Mouse (Mus musculus): ENCODE data around the gene Lrtm1. TPM values are rescaled to one million over a fixed set of nuclear protein-coding genes. Genes with fewer than 3 reads are reported as not detected.

The Lrtm1 gene
- polyA plus RNA-seq, 1 experiment = 0.55 TPM

- Histone ChIP-seq H3K27me3 (replicated peaks; ENCODE audit: control insufficient read depth, insufficient read depth, low read length) (no peaks in the 10 kb centered on the region), H3K27ac (ENCODE audit: insufficient read depth, low read depth, low read length) (no peak overlapping the region), H3K36me3 (ENCODE audit: control insufficient read depth, insufficient read depth, low read length) (no peaks in the 10 kb centered on the region), H3K4me1 (ENCODE audit: control insufficient read depth, insufficient read depth, low read length) (no peaks in the 10 kb centered on the region), H3K4me3 (ENCODE audit: insufficient read depth, low read depth, low read length) (no peak overlapping the region)
- DNase-seq = no peak
- TF ChIP-seq POLR2A (IDR thresholded peaks at IDR 0.05; ENCODE audit: low read depth, low read length) = no peak
- TF ChIP-seq CTCF (conservative IDR thresholded peaks at IDR 0.05; ENCODE audit: insufficient read depth, insufficient read length, low read depth, low read length) = no peak
Measured at GRCm38 (mm10) chr14:29060679-29061078, 42.7 kb downstream of the Lrtm1 start.

- no peak for DNase-seq
- Histone ChIP-seq H3K36me3 (ENCODE audit: control insufficient read depth, insufficient read depth, low read length) (no peaks in the 10 kb centered on the region), H3K27ac (ENCODE audit: insufficient read depth, low read depth, low read length) (no peak overlapping the region), H3K4me1 (ENCODE audit: control insufficient read depth, insufficient read depth, low read length) (no peaks in the 10 kb centered on the region), H3K4me3 (ENCODE audit: insufficient read depth, low read depth, low read length) (no peak overlapping the region), H3K27me3 (replicated peaks; ENCODE audit: control insufficient read depth, insufficient read depth, low read length) (no peaks in the 10 kb centered on the region)
- WGBS = 67% methylated on average over 1 of the region's 1 CpGs
- no peak for TF ChIP-seq POLR2A (IDR thresholded peaks at IDR 0.05; ENCODE audit: low read depth, low read length)
- no peak for TF ChIP-seq CTCF (conservative IDR thresholded peaks at IDR 0.05; ENCODE audit: insufficient read depth, insufficient read length, low read depth, low read length)
Measured at GRCm38 (mm10) chr14:29061491-29061890, 43.5 kb downstream of the Lrtm1 start.

GRCm38 (mm10) chr14:29062676-29063075 is 44.7 kb downstream of the Lrtm1 start:
- H3K27me3 ChIP-seq (replicated peaks; ENCODE audit: control insufficient read depth, insufficient read depth, low read length) = no peaks in the 10 kb centered on the region
- DNase-seq = no peak
- no peak overlapping the region for H3K27ac ChIP-seq (ENCODE audit: insufficient read depth, low read depth, low read length)
- no peaks in the 10 kb centered on the region for H3K4me1 ChIP-seq (ENCODE audit: control insufficient read depth, insufficient read depth, low read length)
- WGBS = 86% methylated on average over 2 of the region's 2 CpGs
- TF ChIP-seq POLR2A (IDR thresholded peaks at IDR 0.05; ENCODE audit: low read depth, low read length) (no peak), CTCF (conservative IDR thresholded peaks at IDR 0.05; ENCODE audit: insufficient read depth, insufficient read length, low read depth, low read length) (no peak)
- no peaks in the 10 kb centered on the region for H3K36me3 ChIP-seq (ENCODE audit: control insufficient read depth, insufficient read depth, low read length)
- H3K4me3 ChIP-seq (ENCODE audit: insufficient read depth, low read depth, low read length) = no peak overlapping the region

- Histone ChIP-seq H3K4me3 (ENCODE audit: insufficient read depth, low read depth, low read length) (no peak overlapping the region), H3K36me3 (ENCODE audit: control insufficient read depth, insufficient read depth, low read length) (no peaks in the 10 kb centered on the region), H3K27ac (ENCODE audit: insufficient read depth, low read depth, low read length) (no peak overlapping the region), H3K27me3 (replicated peaks; ENCODE audit: control insufficient read depth, insufficient read depth, low read length) (no peaks in the 10 kb centered on the region), H3K4me1 (ENCODE audit: control insufficient read depth, insufficient read depth, low read length) (no peaks in the 10 kb centered on the region)
- TF ChIP-seq CTCF (conservative IDR thresholded peaks at IDR 0.05; ENCODE audit: insufficient read depth, insufficient read length, low read depth, low read length) (0 out of 2 replicates have a peak, but pooled peaks have one; percentile 4), POLR2A (IDR thresholded peaks at IDR 0.05; ENCODE audit: low read depth, low read length) (no peak)
- 61% methylated on average over 4 of the region's 4 CpGs for WGBS
- peak; percentile 18 for DNase-seq
Measured at GRCm38 (mm10) chr14:29073747-29074146, 55.7 kb downstream of the Lrtm1 start.

- no peak for DNase-seq
- 76% methylated on average over 3 of the region's 3 CpGs for WGBS
- H3K27ac ChIP-seq (ENCODE audit: insufficient read depth, low read depth, low read length) = no peak overlapping the region
- no peak for TF ChIP-seq POLR2A (IDR thresholded peaks at IDR 0.05; ENCODE audit: low read depth, low read length)
- TF ChIP-seq CTCF (conservative IDR thresholded peaks at IDR 0.05; ENCODE audit: insufficient read depth, insufficient read length, low read depth, low read length) = no peak
- H3K36me3 ChIP-seq (ENCODE audit: control insufficient read depth, insufficient read depth, low read length) = no peaks in the 10 kb centered on the region
- no peak overlapping the region for H3K4me3 ChIP-seq (ENCODE audit: insufficient read depth, low read depth, low read length)
- no peaks in the 10 kb centered on the region for H3K4me1 ChIP-seq (ENCODE audit: control insufficient read depth, insufficient read depth, low read length)
- no peaks in the 10 kb centered on the region for H3K27me3 ChIP-seq (replicated peaks; ENCODE audit: control insufficient read depth, insufficient read depth, low read length)
Measured at GRCm38 (mm10) chr14:29077418-29077817, 59.4 kb downstream of the Lrtm1 start.

- TF ChIP-seq POLR2A (IDR thresholded peaks at IDR 0.05; ENCODE audit: low read depth, low read length) = no peak
- no peak for TF ChIP-seq CTCF (conservative IDR thresholded peaks at IDR 0.05; ENCODE audit: insufficient read depth, insufficient read length, low read depth, low read length)
- DNase-seq = no peak
- Histone ChIP-seq H3K4me1 (ENCODE audit: control insufficient read depth, insufficient read depth, low read length) (no peaks in the 10 kb centered on the region), H3K4me3 (ENCODE audit: insufficient read depth, low read depth, low read length) (no peak overlapping the region), H3K27me3 (replicated peaks; ENCODE audit: control insufficient read depth, insufficient read depth, low read length) (no peaks in the 10 kb centered on the region), H3K36me3 (ENCODE audit: control insufficient read depth, insufficient read depth, low read length) (no peaks in the 10 kb centered on the region), H3K27ac (ENCODE audit: insufficient read depth, low read depth, low read length) (no peak overlapping the region)
- 70% methylated on average over 4 of the region's 4 CpGs for WGBS
Measured at GRCm38 (mm10) chr14:29080228-29080627, 62.2 kb downstream of the Lrtm1 start.

- H3K4me1 ChIP-seq (ENCODE audit: control insufficient read depth, insufficient read depth, low read length) = no peaks in the 10 kb centered on the region
- no peak overlapping the region for H3K27ac ChIP-seq (ENCODE audit: insufficient read depth, low read depth, low read length)
- TF ChIP-seq CTCF (conservative IDR thresholded peaks at IDR 0.05; ENCODE audit: insufficient read depth, insufficient read length, low read depth, low read length) (no peak), POLR2A (IDR thresholded peaks at IDR 0.05; ENCODE audit: low read depth, low read length) (no peak)
- no peaks in the 10 kb centered on the region for H3K36me3 ChIP-seq (ENCODE audit: control insufficient read depth, insufficient read depth, low read length)
- no peak overlapping the region for H3K4me3 ChIP-seq (ENCODE audit: insufficient read depth, low read depth, low read length)
- no peaks in the 10 kb centered on the region for H3K27me3 ChIP-seq (replicated peaks; ENCODE audit: control insufficient read depth, insufficient read depth, low read length)
- peak; percentile 24 for DNase-seq
- WGBS = 47% methylated on average over 4 of the region's 4 CpGs
Measured at GRCm38 (mm10) chr14:29080630-29081029, 62.6 kb downstream of the Lrtm1 start.

- no peaks in the 10 kb centered on the region for H3K4me1 ChIP-seq (ENCODE audit: control insufficient read depth, insufficient read depth, low read length)
- no peak overlapping the region for H3K27ac ChIP-seq (ENCODE audit: insufficient read depth, low read depth, low read length)
- no peaks in the 10 kb centered on the region for H3K27me3 ChIP-seq (replicated peaks; ENCODE audit: control insufficient read depth, insufficient read depth, low read length)
- no peak overlapping the region for H3K4me3 ChIP-seq (ENCODE audit: insufficient read depth, low read depth, low read length)
- 79% methylated on average over 1 of the region's 1 CpGs for WGBS
- TF ChIP-seq CTCF (conservative IDR thresholded peaks at IDR 0.05; ENCODE audit: insufficient read depth, insufficient read length, low read depth, low read length) (no peak), POLR2A (IDR thresholded peaks at IDR 0.05; ENCODE audit: low read depth, low read length) (no peak)
- no peak for DNase-seq
- no peaks in the 10 kb centered on the region for H3K36me3 ChIP-seq (ENCODE audit: control insufficient read depth, insufficient read depth, low read length)
Measured at GRCm38 (mm10) chr14:29082171-29082570, 64.2 kb downstream of the Lrtm1 start.
